Mouse (Mus musculus) neural tube, embryonic 15.5 days (tissue): ENCODE results near the gene Pbx2. TPM values are rescaled to one million over a fixed set of nuclear protein-coding genes. Genes with fewer than 3 reads are reported as not detected.

Source experiments
- polyA plus RNA-seq: library from polyadenylated mRNA; unstranded; fragments of >200 nt; fragmentation: Nextera tagmentation; extraction: Ambion mirVana; gene quantifications from 2 replicates; pipeline ENCODE4 v1.2.1, GENCODE M21; 2015

The Pbx2 gene
- polyA plus RNA-seq, 1 experiment from 2014 or later: 8.2 TPM

Other genes with a start within 250 kb of the Pbx2 start
- gene Btnl2, start 236.4 kb upstream of the Pbx2 start, polyA plus RNA-seq: not detected in 2 replicates
- gene Btnl1, start 214.1 kb upstream of the Pbx2 start, polyA plus RNA-seq: not detected in 2 replicates
- gene BC051142, start 192.4 kb upstream of the Pbx2 start, polyA plus RNA-seq: 5.1 and 5.5 TPM in 2 replicates
- gene Btnl4, start 113.9 kb upstream of the Pbx2 start, polyA plus RNA-seq: 0.74 TPM in 1 of 2 replicates, not detected in the other
- not detected in 2 replicates for gene Btnl6, start 73.9 kb upstream of the Pbx2 start, polyA plus RNA-seq
- gene Notch4, start 27.0 kb upstream of the Pbx2 start, polyA plus RNA-seq: 8.0 and 8.5 TPM in 2 replicates
- gene Gpsm3, start 1.5 kb upstream of the Pbx2 start, polyA plus RNA-seq: 3.8 and 14.5 TPM in 2 replicates
- 1.0 and 1.4 TPM in 2 replicates for gene Ager, start 6.6 kb downstream of the Pbx2 start, polyA plus RNA-seq
- gene Rnf5, start 12.4 kb downstream of the Pbx2 start, polyA plus RNA-seq: 256 and 280 TPM in 2 replicates
- 109 and 133 TPM in 2 replicates for gene Agpat1, start 13.0 kb downstream of the Pbx2 start, polyA plus RNA-seq
- 12.3 and 14.9 TPM in 2 replicates for gene Egfl8, start 24.7 kb downstream of the Pbx2 start, polyA plus RNA-seq
- 20.1 and 21.3 TPM in 2 replicates for gene Ppt2, start 37.2 kb downstream of the Pbx2 start, polyA plus RNA-seq
- gene Prrt1, start 38.3 kb downstream of the Pbx2 start, polyA plus RNA-seq: 6.3 and 7.3 TPM in 2 replicates
- gene Fkbpl, start 53.5 kb downstream of the Pbx2 start, polyA plus RNA-seq: 14.9 and 15.8 TPM in 2 replicates
- 109 and 112 TPM in 2 replicates for gene Atf6b, start 55.9 kb downstream of the Pbx2 start, polyA plus RNA-seq
- gene Tnxb, start 79.3 kb downstream of the Pbx2 start, polyA plus RNA-seq: 0.50 and 0.64 TPM in 2 replicates
- 0.14 and 0.27 TPM in 2 replicates for gene C4b, start 152.6 kb downstream of the Pbx2 start, polyA plus RNA-seq
- gene Cyp21a1, start 213.3 kb downstream of the Pbx2 start, polyA plus RNA-seq: not detected in 2 replicates
- 40.0 and 41.6 TPM in 2 replicates for gene Stk19, start 245.7 kb downstream of the Pbx2 start, polyA plus RNA-seq
- gene Dxo, start 245.8 kb downstream of the Pbx2 start, polyA plus RNA-seq: 58.9 and 64.8 TPM in 2 replicates